Mouse (Mus musculus) heart, postnatal 0 days (tissue): ENCODE results near the gene Wwox. TPM values are rescaled to one million over a fixed set of nuclear protein-coding genes. Genes with fewer than 3 reads are reported as not detected.

Source experiments
- ATAC-seq: fragments of 200-750 bp; cut with Nextera tagmentation; 2 replicates; pipeline ENCODE4 v1.8.0; 2017; ENCODE audit warnings: low read depth, moderate number of reproducible peaks, moderate library complexity; ENCODE audit not compliant: insufficient read depth
- DNase-seq: peaks from one replicate; pipeline ENCODE4 v3.0.0-alpha.2; 2016; ENCODE audit warnings: low spot score
- H3K27ac ChIP-seq: fragments of 300-500 bp; sonication (generic); 2 replicates; pipeline ENCODE4 v1.5.1; 2014; ENCODE audit warnings: low read depth, mild to moderate bottlenecking
- H3K27me3 ChIP-seq: fragments of 300-500 bp; sonication (generic); 2 replicates; pipeline ENCODE4 v1.6.1; 2014; ENCODE audit warnings: low read length, mixed read lengths; ENCODE audit not compliant: control insufficient read depth, insufficient read depth
- H3K36me3 ChIP-seq: fragments of 300-500 bp; sonication (generic); replicated peaks from 2 replicates; pipeline ENCODE4 v1.6.1; 2014; ENCODE audit warnings: low read length, mixed read lengths; ENCODE audit not compliant: control insufficient read depth, insufficient read depth
- H3K4me1 ChIP-seq: fragments of 300-500 bp; sonication (generic); 2 replicates; pipeline ENCODE4 v1.6.1; 2014; ENCODE audit warnings: antibody characterized with exemption; ENCODE audit not compliant: control insufficient read depth, insufficient read depth
- H3K4me2 ChIP-seq: fragments of 300-500 bp; sonication (generic); 2 replicates; pipeline ENCODE4 v1.6.1; 2014; ENCODE audit warnings: low read depth, mild to moderate bottlenecking, low read length, moderate library complexity
- H3K4me3 ChIP-seq: fragments of 300-500 bp; sonication (generic); 2 replicates; pipeline ENCODE4 v1.5.1; 2014; ENCODE audit warnings: low read depth, low read length
- H3K9ac ChIP-seq: fragments of 300-500 bp; sonication (generic); replicated peaks from 2 replicates; pipeline ENCODE4 v1.6.1; 2014; ENCODE audit warnings: low read depth, low read length, mixed read lengths
- H3K9me3 ChIP-seq: fragments of 300-500 bp; sonication (generic); replicated peaks from 2 replicates; pipeline ENCODE4 v1.6.1; 2016; ENCODE audit warnings: low read length; ENCODE audit not compliant: control insufficient read depth
- CTCF ChIP-seq: IDR thresholded peaks from 2 replicates; pipeline ENCODE4 v1.5.1; 2016; ENCODE audit warnings: antibody characterized with exemption, control low read depth, low read depth
- EP300 ChIP-seq: IDR thresholded peaks from 2 replicates; pipeline ENCODE4 v1.6.1; 2016; ENCODE audit warnings: antibody characterized with exemption, low read depth
- WGBS: fragments of 180-500 bp; shearing (Covaris S2); extraction: QIAGEN DNeasy Blood & Tissue Kit; methylation state at CpG from one replicate; pipeline ENCODE4 v1.1.7; 2014; 5-methylcytosine and 5-hydroxymethylcytosine counted together
- polyA plus RNA-seq: library from polyadenylated mRNA; unstranded; fragments of >200 nt; fragmentation: Nextera tagmentation; extraction: Ambion mirVana; gene quantifications from 2 replicates; pipeline ENCODE4 v1.2.1, GENCODE M21; 2015
- total RNA-seq: library from RNA; depleted of rRNA; stranded (reverse); fragments of >200 nt; gene quantifications from 2 replicates; pipeline ENCODE4 v1.2.3, GENCODE M21; 2014; ENCODE audit warnings: low replicate concordance

Wwox gene
- total and polyA plus RNA-seq, 2 experiments from 2014 or later = 7.5 to 9.6 TPM

DNA sequence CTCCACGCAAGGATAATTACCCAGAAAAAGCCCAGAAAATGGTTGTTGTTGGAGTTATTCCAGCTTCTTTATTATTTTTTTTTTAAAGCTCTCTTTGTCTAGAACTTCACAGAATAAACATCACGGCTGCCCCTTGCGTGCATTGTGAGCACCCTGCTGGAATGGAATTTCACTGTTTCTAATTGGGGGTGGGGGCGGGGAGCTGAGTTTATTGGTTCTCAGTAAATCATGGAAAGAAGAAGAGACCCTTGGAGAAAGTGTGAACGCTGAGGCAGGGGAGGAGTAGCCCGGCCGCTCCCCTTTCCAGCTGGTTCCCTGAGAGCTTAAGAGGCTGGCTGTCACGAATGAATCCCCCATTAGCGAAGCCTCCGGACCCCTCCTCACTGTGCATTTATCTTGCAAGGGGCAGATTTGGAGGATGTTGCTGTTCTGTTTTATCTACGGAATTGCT is 436.7 kb downstream of the Wwox start:
- DNase-seq (no peak), ATAC-seq (no peak)
- WGBS = 43% methylated on average over 11 of the region's 11 CpGs
- Histone ChIP-seq H3K9ac (no peak overlapping the region), H3K4me2 (peak overlapping the region; percentile 19; the same call in 1 of the 2 replicates), H3K4me1 (peaks cover 8% of the 10 kb centered on the region; the same call in 1 of the 2 replicates), H3K27ac (no peak overlapping the region), H3K27me3 (no peaks in the 10 kb centered on the region), H3K36me3 (no peaks in the 10 kb centered on the region), H3K4me3 (no peak overlapping the region), H3K9me3 (no peaks in the 10 kb centered on the region)
- TF ChIP-seq EP300 (no peak), CTCF (no peak)

- H3K4me2 ChIP-seq = peak overlapping the region; percentile 19; the same call in 1 of the 2 replicates
- DNase-seq (no peak), ATAC-seq (no peak)
- 52% methylated on average over 9 of the region's 9 CpGs for WGBS
- TF ChIP-seq EP300 (no peak), CTCF (no peak)
- no peak overlapping the region for H3K9ac ChIP-seq
- no peaks in the 10 kb centered on the region for H3K9me3 ChIP-seq
- peaks cover 8% of the 10 kb centered on the region; the same call in 1 of the 2 replicates for H3K4me1 ChIP-seq
- no peaks in the 10 kb centered on the region for H3K36me3 ChIP-seq
- H3K27ac ChIP-seq = no peak overlapping the region
- no peak overlapping the region for H3K4me3 ChIP-seq
- no peaks in the 10 kb centered on the region for H3K27me3 ChIP-seq
Observed at GRCm38 (mm10) chr8:114876696-114877206, 437.3 kb downstream of the Wwox start.

- H3K36me3 ChIP-seq = no peaks in the 10 kb centered on the region
- no peak overlapping the region for H3K4me2 ChIP-seq
- H3K4me1 ChIP-seq = peaks cover 13% of the 10 kb centered on the region
- no peaks in the 10 kb centered on the region for H3K27me3 ChIP-seq
- H3K9ac ChIP-seq = no peak overlapping the region
- no peaks in the 10 kb centered on the region for H3K9me3 ChIP-seq
- H3K27ac ChIP-seq = no peak overlapping the region
- ATAC-seq = no peak
- no peak for DNase-seq
- TF ChIP-seq EP300 (no peak), CTCF (no peak)
- 75% methylated on average over 10 of the region's 10 CpGs for whole genome bisulfite sequencing
- H3K4me3 ChIP-seq = no peak overlapping the region
Observed at GRCm38 (mm10) chr8:114877234-114877633, 437.8 kb downstream of the Wwox start.

DNA sequence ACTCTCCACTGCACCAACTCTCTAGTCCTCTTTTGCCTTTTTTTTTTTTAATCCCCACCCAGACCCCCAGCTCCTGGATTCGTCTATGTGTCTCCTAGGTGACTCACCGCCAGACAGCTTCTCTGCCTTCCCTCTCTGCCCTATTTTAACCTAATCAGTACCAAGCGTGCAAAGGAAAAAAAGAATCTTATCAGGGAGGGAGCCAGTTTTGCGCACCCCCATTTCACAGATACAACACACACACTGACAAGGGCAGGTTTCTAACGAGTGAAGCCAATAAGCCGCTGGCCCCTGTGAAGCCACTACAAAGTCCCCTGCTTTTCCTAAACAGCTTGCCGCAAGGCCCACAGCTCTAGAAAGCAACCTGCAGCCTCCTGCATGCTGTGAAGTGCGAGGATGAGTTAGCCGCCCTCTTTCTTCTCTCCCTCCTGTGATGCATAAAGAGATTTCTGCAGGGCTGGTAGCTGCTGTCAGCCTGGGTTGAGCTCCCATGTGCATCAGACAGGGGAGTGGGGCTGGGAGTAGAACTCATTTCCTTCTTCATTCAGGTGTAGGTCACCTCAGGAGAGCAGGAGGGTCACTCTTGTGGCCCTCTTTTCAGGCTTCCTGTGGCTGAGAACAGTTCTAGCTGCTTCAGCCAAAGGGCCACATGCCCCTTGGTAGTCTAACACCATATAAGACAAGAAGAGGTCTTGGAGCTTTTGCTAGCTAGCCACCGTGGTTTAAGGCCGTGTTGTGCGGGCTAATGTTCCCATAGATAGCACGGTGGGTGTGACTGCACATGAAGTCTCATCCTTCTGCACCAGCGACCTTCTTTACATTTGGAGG is 439.2 kb downstream of the Wwox start:
- Histone ChIP-seq H3K9ac (no peak overlapping the region), H3K27ac (no peak overlapping the region), H3K4me3 (no peak overlapping the region), H3K4me1 (peaks cover 16% of the 10 kb centered on the region), H3K27me3 (no peaks in the 10 kb centered on the region), H3K36me3 (no peaks in the 10 kb centered on the region), H3K4me2 (no peak overlapping the region), H3K9me3 (no peaks in the 10 kb centered on the region)
- DNase-seq (no peak), ATAC-seq (no peak)
- TF ChIP-seq CTCF (no peak), EP300 (no peak)
- 71% methylated on average over 14 of the region's 14 CpGs for WGBS

- Histone ChIP-seq H3K27me3 (no peaks in the 10 kb centered on the region), H3K4me3 (no peak overlapping the region), H3K27ac (no peak overlapping the region), H3K36me3 (no peaks in the 10 kb centered on the region), H3K9me3 (no peaks in the 10 kb centered on the region), H3K4me2 (no peak overlapping the region), H3K4me1 (peaks cover 16% of the 10 kb centered on the region), H3K9ac (no peak overlapping the region)
- TF ChIP-seq EP300 (no peak), CTCF (no peak)
- no peak for DNase-seq
- 81% methylated on average over 4 of the region's 4 CpGs for WGBS
- no peak for ATAC-seq
Observed at GRCm38 (mm10) chr8:114879277-114879568, 439.8 kb downstream of the Wwox start.
